Mouse (Mus musculus) embryonic facial prominence, embryonic 13.5 days (tissue): ENCODE measurements around the gene Atp2c2. TPM values are rescaled to one million over a fixed set of nuclear protein-coding genes. Genes with fewer than 3 reads are reported as not detected.

Source experiments
- ATAC-seq: fragments of 200-750 bp; cut with Nextera tagmentation; 2 replicates; pipeline ENCODE4 v1.8.0; 2017; ENCODE audit warnings: low read depth; ENCODE audit not compliant: insufficient number of reproducible peaks, insufficient read depth, low FRiP score, low TSS enrichment
- H3K27ac ChIP-seq: fragments of 300-500 bp; sonication (generic); 2 replicates; pipeline ENCODE4 v1.5.1; 2015; ENCODE audit warnings: moderate library complexity, mild to moderate bottlenecking, inconsistent platforms
- H3K27me3 ChIP-seq: fragments of 300-500 bp; sonication (generic); 2 replicates; pipeline ENCODE4 v1.6.1; 2015; ENCODE audit warnings: mild to moderate bottlenecking, inconsistent platforms
- H3K36me3 ChIP-seq: fragments of 300-500 bp; sonication (generic); 2 replicates; pipeline ENCODE4 v1.6.1; 2015; ENCODE audit warnings: mild to moderate bottlenecking, inconsistent platforms
- H3K4me1 ChIP-seq: fragments of 300-500 bp; sonication (generic); 2 replicates; pipeline ENCODE4 v1.6.1; 2015; ENCODE audit warnings: inconsistent platforms
- H3K4me2 ChIP-seq: fragments of 300-500 bp; sonication (generic); 2 replicates; pipeline ENCODE4 v1.6.1; 2015; ENCODE audit warnings: moderate library complexity, mild to moderate bottlenecking, inconsistent platforms
- H3K4me3 ChIP-seq: fragments of 300-500 bp; sonication (generic); 2 replicates; pipeline ENCODE4 v1.5.1; 2015; ENCODE audit warnings: mild to moderate bottlenecking, inconsistent platforms
- H3K9ac ChIP-seq: fragments of 300-500 bp; sonication (generic); 2 replicates; pipeline ENCODE4 v1.6.1; 2015; ENCODE audit warnings: mild to moderate bottlenecking, inconsistent platforms
- H3K9me3 ChIP-seq: fragments of 300-500 bp; sonication (generic); 2 replicates; pipeline ENCODE4 v1.6.1; 2016; ENCODE audit warnings: inconsistent platforms
- WGBS: fragments of 180-500 bp; shearing (Covaris S2); methylation state at CpG from one replicate; pipeline ENCODE4 v1.1.7; 2015; ENCODE audit warnings: mixed read lengths; 5-methylcytosine and 5-hydroxymethylcytosine counted together
- polyA plus RNA-seq: library from polyadenylated mRNA; unstranded; fragments of >200 nt; fragmentation: Nextera tagmentation; extraction: Ambion mirVana; gene quantifications from 2 replicates; pipeline ENCODE4 v1.2.1, GENCODE M21; 2015

The Atp2c2 gene
- polyA plus RNA-seq, 1 experiment from 2014 or later = 2.3 TPM

DNA sequence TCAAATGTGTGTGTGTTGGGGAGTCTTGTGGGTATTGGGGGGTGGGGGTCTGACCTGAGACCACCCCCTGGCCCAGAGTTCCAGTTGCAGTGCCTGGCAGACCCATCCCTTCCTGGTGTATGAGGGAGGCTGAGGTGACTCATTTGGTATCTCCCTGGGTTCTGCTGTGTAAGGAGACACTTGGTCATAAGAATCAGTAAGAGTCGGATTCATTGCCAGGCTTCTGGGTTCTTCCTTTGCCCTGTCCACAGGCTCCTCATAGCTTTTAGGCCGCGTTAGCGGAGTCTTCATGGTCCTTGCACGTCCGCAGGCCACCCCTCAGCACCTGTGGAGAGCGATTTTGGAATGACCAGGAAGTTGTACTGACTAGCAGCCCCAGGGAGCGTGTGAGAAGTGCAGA, 8.7 kb downstream of the Atp2c2 start:
- H3K9me3 ChIP-seq = no peaks in the 10 kb centered on the region
- H3K36me3 ChIP-seq = no peaks in the 10 kb centered on the region
- H3K4me1 ChIP-seq = peaks cover 10% of the 10 kb centered on the region; the same call in 1 of the 2 replicates
- no peak overlapping the region for H3K4me3 ChIP-seq
- ATAC-seq = no peak
- H3K27me3 ChIP-seq = no peaks in the 10 kb centered on the region
- no peak overlapping the region for H3K9ac ChIP-seq
- WGBS = 90% methylated on average over 8 of the region's 8 CpGs
- no peak overlapping the region for H3K4me2 ChIP-seq
- no peak overlapping the region for H3K27ac ChIP-seq

DNA sequence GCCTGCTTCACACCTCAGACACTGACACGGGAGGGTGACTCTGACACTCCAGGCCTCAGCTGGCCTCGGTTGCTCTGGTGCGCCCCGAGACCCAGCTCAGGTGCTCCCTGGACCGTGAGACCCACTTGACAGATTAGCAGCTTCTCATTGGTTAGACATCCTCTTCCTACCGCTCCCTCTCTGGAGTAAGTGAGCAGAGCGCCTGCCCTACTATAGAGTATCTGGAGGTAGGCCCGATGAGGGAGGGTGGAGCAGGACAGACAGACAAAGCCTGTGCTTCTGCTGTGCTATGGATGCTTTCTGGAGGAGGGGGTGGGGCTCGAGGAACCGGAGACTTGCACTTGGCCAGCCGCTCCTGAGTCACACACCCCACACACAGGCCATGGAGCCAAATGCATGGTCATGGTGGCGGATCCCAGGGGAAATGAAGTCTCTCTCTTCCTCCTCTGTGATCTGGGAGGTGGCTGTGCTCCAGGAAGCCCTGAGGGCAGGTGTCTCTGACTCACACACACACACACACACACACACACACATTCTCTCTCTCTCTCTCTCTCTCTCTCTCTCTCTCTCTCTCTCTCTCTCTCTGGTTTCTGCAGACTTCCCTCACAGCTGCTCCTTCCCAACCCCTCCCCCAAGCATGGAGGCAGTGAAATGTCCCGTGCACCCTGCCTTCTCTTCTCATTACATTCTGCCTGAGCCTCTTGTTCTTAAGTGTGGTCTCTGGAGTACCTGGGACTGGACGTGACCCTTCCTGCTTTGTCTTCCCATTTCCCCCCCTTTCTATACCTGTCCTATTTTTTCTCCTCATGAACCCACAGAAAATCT, 9.3 kb downstream of the Atp2c2 start:
- Histone ChIP-seq H3K4me3 (no peak overlapping the region), H3K36me3 (no peaks in the 10 kb centered on the region), H3K27me3 (no peaks in the 10 kb centered on the region), H3K4me1 (peaks cover 10% of the 10 kb centered on the region; the same call in 1 of the 2 replicates), H3K27ac (no peak overlapping the region; the same call in 1 of the 2 replicates), H3K9me3 (no peaks in the 10 kb centered on the region), H3K9ac (0 out of 2 replicates have a peak overlapping the region, but pooled peaks have one; percentile 1), H3K4me2 (no peak overlapping the region)
- WGBS = 61% methylated on average over 14 of the region's 14 CpGs
- peak; percentile 22; the same call in 1 of the 2 replicates for ATAC-seq

GRCm38 (mm10) chr8:119709703-119710093, 9.9 kb downstream of the Atp2c2 start:
- Histone ChIP-seq H3K4me2 (no peak overlapping the region), H3K9ac (no peak overlapping the region), H3K36me3 (no peaks in the 10 kb centered on the region), H3K27me3 (no peaks in the 10 kb centered on the region), H3K9me3 (no peaks in the 10 kb centered on the region), H3K4me1 (peaks cover 10% of the 10 kb centered on the region; the same call in 1 of the 2 replicates), H3K4me3 (no peak overlapping the region), H3K27ac (no peak overlapping the region; the same call in 1 of the 2 replicates)
- ATAC-seq = no peak
- WGBS = 76% methylated on average over 11 of the region's 11 CpGs

- Histone ChIP-seq H3K4me2 (no peak overlapping the region), H3K9ac (no peak overlapping the region), H3K27me3 (no peaks in the 10 kb centered on the region), H3K4me3 (no peak overlapping the region), H3K27ac (no peak overlapping the region), H3K4me1 (peaks cover 10% of the 10 kb centered on the region; the same call in 1 of the 2 replicates), H3K9me3 (no peaks in the 10 kb centered on the region), H3K36me3 (no peaks in the 10 kb centered on the region)
- WGBS = 66% methylated on average over 6 of the region's 6 CpGs
- ATAC-seq = no peak
Measured at GRCm38 (mm10) chr8:119712226-119712625, 12.4 kb downstream of the Atp2c2 start.

- H3K9ac ChIP-seq = no peak overlapping the region
- no peak overlapping the region for H3K4me3 ChIP-seq
- ATAC-seq = no peak
- WGBS = 66% methylated on average over 5 of the region's 5 CpGs
- H3K36me3 ChIP-seq = no peaks in the 10 kb centered on the region
- H3K27ac ChIP-seq = no peak overlapping the region
- H3K9me3 ChIP-seq = no peaks in the 10 kb centered on the region
- H3K4me1 ChIP-seq = peaks cover 10% of the 10 kb centered on the region; the same call in 1 of the 2 replicates
- no peaks in the 10 kb centered on the region for H3K27me3 ChIP-seq
- H3K4me2 ChIP-seq = no peak overlapping the region
Measured at GRCm38 (mm10) chr8:119713421-119713820, 13.6 kb downstream of the Atp2c2 start.

DNA sequence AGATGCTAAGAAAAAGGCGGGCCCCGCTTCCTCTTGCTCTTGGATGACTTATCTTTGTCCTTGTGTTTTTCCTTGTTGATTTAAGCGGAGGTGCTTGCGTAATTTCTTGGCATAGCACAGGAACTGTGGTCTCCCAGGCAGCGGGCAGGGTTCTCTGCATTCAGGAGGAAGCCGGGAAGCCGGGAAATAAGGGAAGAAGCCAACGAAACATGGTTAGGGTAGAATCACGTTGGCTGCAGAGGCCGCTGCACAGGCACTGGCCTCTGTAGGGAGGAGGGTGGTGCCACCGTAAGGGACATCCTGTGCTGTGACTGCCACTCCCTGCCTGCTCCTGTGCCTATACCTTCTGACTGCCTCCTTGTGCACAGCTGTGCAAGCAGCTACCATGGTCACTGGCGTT, 15.4 kb downstream of the Atp2c2 start:
- Histone ChIP-seq H3K4me3 (no peak overlapping the region), H3K36me3 (no peaks in the 10 kb centered on the region), H3K9ac (no peak overlapping the region), H3K27ac (no peak overlapping the region; the same call in 1 of the 2 replicates), H3K4me1 (peaks cover 5% of the 10 kb centered on the region; the same call in 1 of the 2 replicates), H3K9me3 (no peaks in the 10 kb centered on the region), H3K4me2 (no peak overlapping the region), H3K27me3 (no peaks in the 10 kb centered on the region)
- WGBS = 68% methylated on average over 12 of the region's 12 CpGs
- ATAC-seq = no peak

- H3K4me1 ChIP-seq = peaks cover 5% of the 10 kb centered on the region; the same call in 1 of the 2 replicates
- H3K9ac ChIP-seq = no peak overlapping the region
- no peak overlapping the region for H3K4me2 ChIP-seq
- no peaks in the 10 kb centered on the region for H3K9me3 ChIP-seq
- no peak overlapping the region for H3K4me3 ChIP-seq
- no peak for ATAC-seq
- no peaks in the 10 kb centered on the region for H3K27me3 ChIP-seq
- no peaks in the 10 kb centered on the region for H3K36me3 ChIP-seq
- H3K27ac ChIP-seq = no peak overlapping the region
Measured at GRCm38 (mm10) chr8:119716730-119717299, 17.0 kb downstream of the Atp2c2 start.

DNA sequence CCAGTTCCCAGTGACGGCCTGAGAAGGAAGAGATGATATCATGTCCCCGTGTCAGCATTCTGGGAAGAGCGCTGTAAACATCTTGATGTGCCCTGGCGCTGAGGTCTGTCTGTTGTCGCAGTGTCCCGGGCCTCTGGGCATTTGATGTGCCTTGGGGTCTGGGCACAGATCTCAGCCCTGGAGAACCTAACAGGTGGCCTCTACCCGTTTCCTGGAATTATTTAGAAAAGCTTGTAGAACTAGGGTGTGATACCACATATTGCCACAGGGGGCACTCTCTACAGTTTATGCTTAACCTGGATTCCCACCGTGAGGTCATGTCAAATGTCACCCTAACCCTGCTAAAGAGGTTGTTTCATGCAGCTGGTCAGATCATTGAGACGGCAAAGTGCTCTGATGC, 18.0 kb downstream of the Atp2c2 start:
- no peaks in the 10 kb centered on the region for H3K36me3 ChIP-seq
- 63% methylated on average over 9 of the region's 9 CpGs for WGBS
- H3K4me1 ChIP-seq = peaks cover 5% of the 10 kb centered on the region; the same call in 1 of the 2 replicates
- no peak overlapping the region for H3K4me3 ChIP-seq
- no peak overlapping the region for H3K4me2 ChIP-seq
- no peak for ATAC-seq
- H3K9ac ChIP-seq = no peak overlapping the region
- no peak overlapping the region for H3K27ac ChIP-seq
- H3K27me3 ChIP-seq = no peaks in the 10 kb centered on the region
- H3K9me3 ChIP-seq = no peaks in the 10 kb centered on the region

DNA sequence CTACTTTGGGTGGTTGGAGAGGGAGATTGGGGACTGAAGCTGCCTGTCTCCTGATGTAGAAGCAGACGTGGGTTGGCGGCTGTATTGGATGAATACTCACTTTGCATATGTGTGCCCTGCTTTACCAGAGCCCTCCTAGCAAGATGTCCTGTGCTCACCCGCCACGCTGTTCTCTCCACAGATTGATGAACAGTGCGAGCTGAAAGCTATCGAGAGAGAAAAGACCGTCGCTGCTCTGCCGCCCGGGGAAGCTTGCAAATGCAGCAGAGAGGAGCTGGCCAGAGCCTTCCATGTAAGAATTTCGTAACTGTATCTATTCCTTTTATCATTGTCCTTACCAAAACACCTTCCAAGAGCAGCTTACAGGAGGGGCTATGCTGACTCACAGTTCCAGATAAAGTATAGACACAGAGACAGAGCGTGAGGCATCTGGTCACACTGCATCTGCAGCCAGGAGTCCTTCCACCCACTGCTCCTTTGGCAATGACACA, 19.2 kb downstream of the Atp2c2 start:
- H3K27me3 ChIP-seq = no peaks in the 10 kb centered on the region
- no peak overlapping the region for H3K4me2 ChIP-seq
- no peak overlapping the region for H3K9ac ChIP-seq
- H3K9me3 ChIP-seq = no peaks in the 10 kb centered on the region
- no peak overlapping the region for H3K27ac ChIP-seq
- H3K4me1 ChIP-seq = peaks cover 5% of the 10 kb centered on the region; the same call in 1 of the 2 replicates
- no peaks in the 10 kb centered on the region for H3K36me3 ChIP-seq
- H3K4me3 ChIP-seq = no peak overlapping the region
- ATAC-seq = no peak
- 71% methylated on average over 12 of the region's 12 CpGs for WGBS

- ATAC-seq = no peak
Measured at GRCm38 (mm10) chr8:119722348-119722747, 22.5 kb downstream of the Atp2c2 start.

DNA sequence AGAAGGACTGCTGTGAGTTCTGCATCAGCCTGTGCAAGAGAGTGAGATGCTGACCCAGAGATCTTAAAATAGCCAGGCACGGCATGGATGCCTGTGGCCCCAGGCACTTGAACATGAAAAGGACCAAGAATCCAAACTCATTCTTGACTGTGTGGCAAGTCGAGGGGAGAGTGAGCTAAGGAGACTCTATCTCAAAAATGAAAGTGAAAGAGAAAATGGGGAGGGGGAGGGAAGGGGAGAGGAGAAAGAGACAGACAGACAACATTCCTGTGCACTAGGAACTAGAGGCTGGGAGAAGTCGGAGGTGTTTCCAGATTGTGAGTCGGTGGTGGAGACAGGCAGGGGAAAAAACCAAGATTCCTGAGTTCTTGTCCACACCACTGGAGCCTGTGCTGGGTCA, 23.9 kb downstream of the Atp2c2 start:
- WGBS = 66% methylated on average over 4 of the region's 4 CpGs
- ATAC-seq = no peak
- Histone ChIP-seq H3K27me3 (no peaks in the 10 kb centered on the region), H3K36me3 (no peaks in the 10 kb centered on the region), H3K4me1 (0 out of 2 replicates have a peak, but pooled peaks cover 5% of the 10 kb centered on the region), H3K9ac (no peak overlapping the region), H3K4me3 (no peak overlapping the region), H3K9me3 (no peaks in the 10 kb centered on the region), H3K27ac (no peak overlapping the region), H3K4me2 (no peak overlapping the region)

More at GRCm38 (mm10) chr8:119722348-119722747, 22.5 kb downstream of the Atp2c2 start:
- 51% methylated on average over 6 of the region's 6 CpGs for WGBS
- no peaks in the 10 kb centered on the region for H3K9me3 ChIP-seq
- no peaks in the 10 kb centered on the region for H3K27me3 ChIP-seq
- H3K36me3 ChIP-seq = no peaks in the 10 kb centered on the region
- H3K4me3 ChIP-seq = no peak overlapping the region
- H3K4me1 ChIP-seq = 0 out of 2 replicates have a peak, but pooled peaks cover 5% of the 10 kb centered on the region
- no peak overlapping the region for H3K9ac ChIP-seq
- no peak overlapping the region for H3K27ac ChIP-seq
- H3K4me2 ChIP-seq = no peak overlapping the region
